13 mouse cellular contexts compared by ENCODE assay signal in genomic region chr9:62977152-62977551, GRCm38 (mm10).
"Had no signal": no experiment of that assay in that cellular context is flagged by ENCODE, and none has a peak within 500 bp of the region (broad histone marks: within the 10 kb centered on the region; RNA-seq: fewer than 3 reads in every experiment).

No protein-coding gene starts in this region.

- H3K27me3 ChIP-seq: limb, embryonic 12.5 days; midbrain, embryonic 13.5 days; neural tube, embryonic 13.5 days had no signal

- H3K9me3 ChIP-seq: limb, embryonic 12.5 days; midbrain, embryonic 13.5 days; neural tube, embryonic 13.5 days had no signal

- H3K9ac ChIP-seq: limb, embryonic 12.5 days; liver, embryonic 14.5 days; midbrain, embryonic 13.5 days; neural tube, embryonic 13.5 days had no signal

- H3K4me2 ChIP-seq: limb, embryonic 12.5 days; midbrain, embryonic 13.5 days; neural tube, embryonic 13.5 days had no signal

- DNase-seq: kidney, adult 9 months; kidney, postnatal 36 days; liver; lung, adult 18-20 months; right cerebral cortex, postnatal 25 days; thymus, postnatal 14 days had no signal

- H3K4me3 ChIP-seq: layer of hippocampus, adult 2 months; limb, embryonic 12.5 days; midbrain, embryonic 13.5 days; neural tube, embryonic 13.5 days had no signal

- ATAC-seq: midbrain, embryonic 13.5 days had no signal

- H3K27ac ChIP-seq: kidney, postnatal 0 days; layer of hippocampus, adult 2 months; limb, embryonic 12.5 days; liver, embryonic 14.5 days; midbrain, embryonic 13.5 days; neural tube, embryonic 13.5 days; stomach, postnatal 0 days had no signal

- H3K36me3 ChIP-seq: limb, embryonic 12.5 days; midbrain, embryonic 13.5 days; neural tube, embryonic 13.5 days had no signal
